Mouse (Mus musculus) heart, adult 2 months (tissue): ENCODE results near the gene Kank1. TPM values are rescaled to one million over a fixed set of nuclear protein-coding genes. Genes with fewer than 3 reads are reported as not detected.

Experiments used
- DNase-seq, 2 experiments: peaks; one replicate each; pipeline ENCODE4 v3.0.0; 2021
- H3K27ac ChIP-seq: fragments of 200-600 bp; 2 replicates; pipeline ENCODE4 v1.8.1; 2022
- H3K27me3 ChIP-seq: fragments of 200-500 bp; 2 replicates; pipeline ENCODE4 v1.6.1; 2012; ENCODE audit warnings: mild to moderate bottlenecking, low read length, inconsistent platforms, mixed read lengths; ENCODE audit not compliant: control insufficient read depth, insufficient read depth
- H3K36me3 ChIP-seq: fragments of 200-500 bp; 2 replicates; pipeline ENCODE4 v1.6.1; 2012; ENCODE audit warnings: low read length, inconsistent platforms; ENCODE audit not compliant: control insufficient read depth, insufficient read depth
- H3K4me1 ChIP-seq: fragments of 200-500 bp; 2 replicates; pipeline ENCODE4 v1.6.1; 2011; ENCODE audit warnings: low read length; ENCODE audit not compliant: control insufficient read depth, insufficient read depth
- H3K4me3 ChIP-seq: fragments of 200-600 bp; 2 replicates; pipeline ENCODE4 v1.8.1; 2022
- H3K79me2 ChIP-seq: fragments of 200-500 bp; replicated peaks from 2 replicates; pipeline ENCODE4 v1.6.1; 2012; ENCODE audit warnings: mild to moderate bottlenecking, inconsistent platforms, low read length, moderate library complexity, mixed read lengths; ENCODE audit not compliant: control insufficient read depth, insufficient read depth
- H3K9ac ChIP-seq: fragments of 200-500 bp; 2 replicates; pipeline ENCODE4 v1.6.1; 2012; ENCODE audit warnings: low read depth, mild to moderate bottlenecking, control low read depth, inconsistent platforms, low read length, mixed read lengths
- CTCF ChIP-seq: fragments of 200-600 bp; IDR thresholded peaks from 2 replicates; pipeline ENCODE4 v1.8.1; 2022; ENCODE audit warnings: antibody characterized with exemption, mild to moderate bottlenecking, moderate library complexity
- EP300 ChIP-seq: fragments of 200-500 bp; IDR thresholded peaks from 2 replicates; pipeline ENCODE4 v1.6.1; 2011; ENCODE audit warnings: low read depth, low read length, control low read depth; ENCODE audit not compliant: insufficient read depth
- POLR2A ChIP-seq: fragments of 200-500 bp; IDR thresholded peaks from 2 replicates; pipeline ENCODE4 v1.6.1; 2011; ENCODE audit warnings: mild to moderate bottlenecking, low read depth, low read length, control low read depth; ENCODE audit not compliant: insufficient read depth
- WGBS: fragments of 180-500 bp; shearing (Covaris S2); methylation state at CpG from one replicate; pipeline ENCODE4 v1.1.7; 2018; 5-methylcytosine and 5-hydroxymethylcytosine counted together
- intact Hi-C: fragments of 180-260 bp; cut with DNase I; formaldehyde crosslinking; loops from one replicate; pipeline ENCODE4 v1.15.1; 2025
- polyA plus RNA-seq: library from polyadenylated mRNA; depleted of rRNA; stranded (reverse); fragments of >200 nt; gene quantifications from 2 replicates; pipeline ENCODE4 v1.2.3, GENCODE M21; 2012
- total RNA-seq, 2 experiments: library from RNA; stranded (reverse); gene quantifications; 2 replicates each; pipeline ENCODE4 v1.2.3; 2021

The Kank1 gene
- total and polyA plus RNA-seq, 3 experiments = 37.2 to 43.9 (median 37.3) TPM

GRCm38 (mm10) chr19:25308156-25308555 lies 71.4 kb downstream of the Kank1 start:
- intact Hi-C loops = no loop called here
- Histone ChIP-seq H3K79me2 (no peaks in the 10 kb centered on the region), H3K27me3 (no peaks in the 10 kb centered on the region), H3K27ac (no peak overlapping the region), H3K4me1 (no peaks in the 10 kb centered on the region), H3K36me3 (no peaks in the 10 kb centered on the region), H3K9ac (no peak overlapping the region), H3K4me3 (no peak overlapping the region)
- TF ChIP-seq CTCF (no peak), POLR2A (no peak), EP300 (no peak)
- no peak for DNase-seq
- 58% methylated on average over 2 of the region's 2 CpGs for WGBS

- WGBS = 14% methylated on average over 12 of the region's 12 CpGs
- intact Hi-C loops = no loop called here
Measured at GRCm38 (mm10) chr19:25308763-25309162, 72.0 kb downstream of the Kank1 start.

GRCm38 (mm10) chr19:25310989-25311388 lies 74.2 kb downstream of the Kank1 start:
- 85% methylated on average over 5 of the region's 5 CpGs for WGBS
- Histone ChIP-seq H3K36me3 (no peaks in the 10 kb centered on the region), H3K4me1 (peaks cover 1% of the 10 kb centered on the region), H3K27me3 (no peaks in the 10 kb centered on the region), H3K27ac (no peak overlapping the region), H3K79me2 (no peaks in the 10 kb centered on the region), H3K4me3 (no peak overlapping the region), H3K9ac (no peak overlapping the region)
- intact Hi-C loops = no loop called here
- DNase-seq = no peak
- TF ChIP-seq EP300 (no peak), POLR2A (no peak), CTCF (no peak)

More at GRCm38 (mm10) chr19:25308763-25309162, 72.0 kb downstream of the Kank1 start:
- no peak overlapping the region for H3K27ac ChIP-seq
- H3K36me3 ChIP-seq = no peaks in the 10 kb centered on the region
- TF ChIP-seq POLR2A = no peak
- TF ChIP-seq CTCF = no peak
- no peak for TF ChIP-seq EP300
- H3K4me3 ChIP-seq = no peak overlapping the region
- no peaks in the 10 kb centered on the region for H3K27me3 ChIP-seq
- H3K9ac ChIP-seq = no peak overlapping the region
- H3K4me1 ChIP-seq = no peaks in the 10 kb centered on the region
- no peak for DNase-seq
- H3K79me2 ChIP-seq = no peaks in the 10 kb centered on the region

- Histone ChIP-seq H3K9ac (no peak overlapping the region), H3K27me3 (no peaks in the 10 kb centered on the region), H3K36me3 (no peaks in the 10 kb centered on the region), H3K79me2 (no peaks in the 10 kb centered on the region), H3K4me1 (peaks cover 1% of the 10 kb centered on the region), H3K4me3 (no peak overlapping the region), H3K27ac (no peak overlapping the region)
- 75% methylated on average over 7 of the region's 7 CpGs for WGBS
- DNase-seq = no peak
- intact Hi-C loops = no loop called here
- TF ChIP-seq EP300 = no peak
- no peak for TF ChIP-seq POLR2A
- no peak for TF ChIP-seq CTCF
Measured at GRCm38 (mm10) chr19:25311626-25312025, 74.9 kb downstream of the Kank1 start.

GRCm38 (mm10) chr19:25315458-25315889 lies 78.7 kb downstream of the Kank1 start:
- H3K79me2 ChIP-seq = no peaks in the 10 kb centered on the region
- H3K4me1 ChIP-seq = peaks cover 1% of the 10 kb centered on the region
- DNase-seq = peak in 1 of 2 experiments; percentile 31
- intact Hi-C loops = no loop called here
- TF ChIP-seq POLR2A (no peak), CTCF (no peak), EP300 (no peak)
- no peaks in the 10 kb centered on the region for H3K36me3 ChIP-seq
- H3K4me3 ChIP-seq = no peak overlapping the region
- no peak overlapping the region for H3K27ac ChIP-seq
- H3K27me3 ChIP-seq = no peaks in the 10 kb centered on the region
- no peak overlapping the region for H3K9ac ChIP-seq
- 23% methylated on average over 14 of the region's 14 CpGs for WGBS

GRCm38 (mm10) chr19:25315993-25316392 lies 79.2 kb downstream of the Kank1 start:
- Histone ChIP-seq H3K9ac (no peak overlapping the region), H3K36me3 (no peaks in the 10 kb centered on the region), H3K79me2 (no peaks in the 10 kb centered on the region), H3K4me1 (peaks cover 1% of the 10 kb centered on the region), H3K27ac (no peak overlapping the region), H3K4me3 (no peak overlapping the region), H3K27me3 (no peaks in the 10 kb centered on the region)
- DNase-seq = no peak
- TF ChIP-seq POLR2A = no peak
- intact Hi-C loops = no loop called here
- 90% methylated on average over 5 of the region's 5 CpGs for WGBS

GRCm38 (mm10) chr19:25324265-25324664 lies 87.5 kb downstream of the Kank1 start:
- Histone ChIP-seq H3K36me3 (no peaks in the 10 kb centered on the region), H3K27ac (no peak overlapping the region), H3K79me2 (no peaks in the 10 kb centered on the region), H3K4me3 (no peak overlapping the region), H3K27me3 (no peaks in the 10 kb centered on the region), H3K4me1 (no peaks in the 10 kb centered on the region), H3K9ac (no peak overlapping the region)
- 56% methylated on average over 7 of the region's 7 CpGs for WGBS
- intact Hi-C loops = no loop called here
- TF ChIP-seq POLR2A (no peak), CTCF (no peak), EP300 (no peak)
- no peak for DNase-seq
